Mouse (Mus musculus) hindbrain, postnatal 0 days (tissue): Measurements from ENCODE around the gene Ly6g6e. TPM values are rescaled to one million over a fixed set of nuclear protein-coding genes. Genes with fewer than 3 reads are reported as not detected.

Experiments used
- ATAC-seq: fragments of 200-750 bp; cut with Nextera tagmentation; 2 replicates; pipeline ENCODE4 v1.8.0; 2017; ENCODE audit warnings: mild to moderate bottlenecking, moderate TSS enrichment, moderate library complexity
- DNase-seq: peaks from one replicate; pipeline ENCODE4 v3.0.0-alpha.2; 2015; ENCODE audit warnings: low spot score
- H3K27ac ChIP-seq: fragments of 300-500 bp; sonication (generic); 2 replicates; pipeline ENCODE4 v1.5.1; 2014; ENCODE audit warnings: mild to moderate bottlenecking
- H3K27me3 ChIP-seq: fragments of 300-500 bp; sonication (generic); 2 replicates; pipeline ENCODE4 v1.6.1; 2014; ENCODE audit warnings: low read length, mixed read lengths; ENCODE audit not compliant: insufficient read depth
- H3K36me3 ChIP-seq: fragments of 300-500 bp; sonication (generic); 2 replicates; pipeline ENCODE4 v1.6.1; 2014; ENCODE audit warnings: low read length, mixed read lengths; ENCODE audit not compliant: insufficient read depth
- H3K4me1 ChIP-seq: fragments of 300-500 bp; sonication (generic); 2 replicates; pipeline ENCODE4 v1.6.1; 2014; ENCODE audit warnings: antibody characterized with exemption, low read length, mixed read lengths; ENCODE audit not compliant: insufficient read depth
- H3K4me2 ChIP-seq: fragments of 300-500 bp; sonication (generic); 2 replicates; pipeline ENCODE4 v1.6.1; 2014; ENCODE audit warnings: low read depth, mild to moderate bottlenecking, low read length, moderate library complexity, mixed read lengths
- H3K4me3 ChIP-seq: fragments of 300-500 bp; sonication (generic); 2 replicates; pipeline ENCODE4 v1.5.1; 2014; ENCODE audit warnings: low read length
- H3K9ac ChIP-seq: fragments of 300-500 bp; sonication (generic); replicated peaks from 2 replicates; pipeline ENCODE4 v1.6.1; 2014; ENCODE audit warnings: mild to moderate bottlenecking, low read length, moderate library complexity, mixed read lengths
- H3K9me3 ChIP-seq: fragments of 300-500 bp; sonication (generic); 2 replicates; pipeline ENCODE4 v1.6.1; 2016; ENCODE audit warnings: low read length, mixed read lengths
- CTCF ChIP-seq: IDR thresholded peaks from 2 replicates; pipeline ENCODE4 v1.5.1; 2016; ENCODE audit warnings: antibody characterized with exemption, control low read depth, low read depth
- WGBS: fragments of 180-500 bp; shearing (Covaris S2); extraction: QIAGEN DNeasy Blood & Tissue Kit; methylation state at CpG from one replicate; pipeline ENCODE4 v1.1.7; 2014; 5-methylcytosine and 5-hydroxymethylcytosine counted together
- polyA plus RNA-seq: library from polyadenylated mRNA; unstranded; fragments of >200 nt; fragmentation: Nextera tagmentation; extraction: Ambion mirVana; gene quantifications from 2 replicates; pipeline ENCODE4 v1.2.1, GENCODE M21; 2015
- total RNA-seq: library from RNA; depleted of rRNA; stranded (reverse); fragments of >200 nt; gene quantifications from 2 replicates; pipeline ENCODE4 v1.2.3, GENCODE M21; 2014

The Ly6g6e gene
- total and polyA plus RNA-seq, 2 experiments from 2014 or later, result 0.44 TPM; not detected in 1

GRCm38 (mm10) chr17:35101161-35101560, 24.5 kb downstream of the Ly6g6e start:
- H3K9ac ChIP-seq, result no peak overlapping the region
- 90% methylated on average over 11 of the region's 11 CpGs for WGBS
- H3K27ac ChIP-seq, result no peak overlapping the region
- no peak for TF ChIP-seq CTCF
- no peaks in the 10 kb centered on the region for H3K9me3 ChIP-seq
- H3K27me3 ChIP-seq, result no peaks in the 10 kb centered on the region
- H3K4me3 ChIP-seq, result no peak overlapping the region
- no peak overlapping the region for H3K4me2 ChIP-seq
- ATAC-seq (no peak), DNase-seq (no peak)
- H3K36me3 ChIP-seq, result peaks cover 67% of the 10 kb centered on the region
- H3K4me1 ChIP-seq, result no peaks in the 10 kb centered on the region

GRCm38 (mm10) chr17:35102299-35102698, 25.6 kb downstream of the Ly6g6e start:
- Histone ChIP-seq H3K36me3 (peaks cover 63% of the 10 kb centered on the region), H3K27me3 (no peaks in the 10 kb centered on the region), H3K4me2 (no peak overlapping the region), H3K9ac (no peak overlapping the region), H3K4me3 (no peak overlapping the region), H3K4me1 (no peaks in the 10 kb centered on the region), H3K27ac (no peak overlapping the region), H3K9me3 (no peaks in the 10 kb centered on the region)
- TF ChIP-seq CTCF, result no peak
- 67% methylated on average over 7 of the region's 8 CpGs for WGBS
- ATAC-seq (no peak), DNase-seq (no peak)

GRCm38 (mm10) chr17:35103221-35103690, 26.6 kb downstream of the Ly6g6e start:
- DNase-seq (no peak), ATAC-seq (no peak)
- no peak for TF ChIP-seq CTCF
- Histone ChIP-seq H3K27ac (no peak overlapping the region), H3K9me3 (no peaks in the 10 kb centered on the region), H3K4me3 (no peak overlapping the region), H3K4me1 (no peaks in the 10 kb centered on the region), H3K36me3 (peaks cover 57% of the 10 kb centered on the region), H3K27me3 (no peaks in the 10 kb centered on the region), H3K9ac (no peak overlapping the region), H3K4me2 (no peak overlapping the region)
- WGBS, result 67% methylated on average over 6 of the region's 6 CpGs

- DNase-seq (no peak), ATAC-seq (no peak)
- no peaks in the 10 kb centered on the region for H3K9me3 ChIP-seq
- H3K4me1 ChIP-seq, result no peaks in the 10 kb centered on the region
- WGBS, result 94% methylated on average over 7 of the region's 7 CpGs
- no peaks in the 10 kb centered on the region for H3K27me3 ChIP-seq
- TF ChIP-seq CTCF, result no peak
- H3K4me3 ChIP-seq, result no peak overlapping the region
- no peak overlapping the region for H3K27ac ChIP-seq
- peaks cover 50% of the 10 kb centered on the region for H3K36me3 ChIP-seq
- H3K4me2 ChIP-seq, result no peak overlapping the region
- no peak overlapping the region for H3K9ac ChIP-seq
Observed at GRCm38 (mm10) chr17:35104079-35104478, 27.4 kb downstream of the Ly6g6e start.

GRCm38 (mm10) chr17:35104754-35105153, 28.1 kb downstream of the Ly6g6e start:
- H3K27ac ChIP-seq, result no peak overlapping the region
- no peak overlapping the region for H3K4me3 ChIP-seq
- DNase-seq, result no peak
- H3K36me3 ChIP-seq, result peaks cover 43% of the 10 kb centered on the region
- no peak for ATAC-seq
- 68% methylated on average over 6 of the region's 6 CpGs for WGBS
- no peaks in the 10 kb centered on the region for H3K9me3 ChIP-seq
- H3K27me3 ChIP-seq, result no peaks in the 10 kb centered on the region
- H3K9ac ChIP-seq, result no peak overlapping the region
- TF ChIP-seq CTCF, result no peak
- H3K4me2 ChIP-seq, result no peak overlapping the region
- no peaks in the 10 kb centered on the region for H3K4me1 ChIP-seq

- TF ChIP-seq CTCF, result peak; percentile 78
- peak; percentile 49 for ATAC-seq
- WGBS, result 17% methylated on average over 13 of the region's 13 CpGs
- Histone ChIP-seq H3K9me3 (no peaks in the 10 kb centered on the region), H3K36me3 (peaks cover 32% of the 10 kb centered on the region), H3K4me1 (no peaks in the 10 kb centered on the region), H3K27me3 (no peaks in the 10 kb centered on the region), H3K9ac (peak overlapping the region; percentile 23; the same call in 1 of the 2 replicates), H3K4me2 (peak overlapping the region; percentile 40), H3K4me3 (no peak overlapping the region), H3K27ac (peak overlapping the region; percentile 28; the same call in 1 of the 2 replicates)
- peak; percentile 75 for DNase-seq
Observed at GRCm38 (mm10) chr17:35105740-35106389, 29.2 kb downstream of the Ly6g6e start.

GRCm38 (mm10) chr17:35106522-35106921, 29.8 kb downstream of the Ly6g6e start:
- no peak overlapping the region; the same call in 1 of the 2 replicates for H3K27ac ChIP-seq
- peak; percentile 27 for DNase-seq
- no peak overlapping the region for H3K4me3 ChIP-seq
- H3K4me1 ChIP-seq, result no peaks in the 10 kb centered on the region
- peaks cover 26% of the 10 kb centered on the region for H3K36me3 ChIP-seq
- WGBS, result 62% methylated on average over 3 of the region's 3 CpGs
- no peak for ATAC-seq
- no peaks in the 10 kb centered on the region for H3K27me3 ChIP-seq
- H3K9me3 ChIP-seq, result no peaks in the 10 kb centered on the region
- TF ChIP-seq CTCF, result peak; percentile 51
- no peak overlapping the region for H3K9ac ChIP-seq
- 0 out of 2 replicates have a peak overlapping the region, but pooled peaks have one; percentile 40 for H3K4me2 ChIP-seq
